ENCODE assay signal across 9 mouse cellular contexts in genomic region chr6:86684655-86685011, GRCm38 (mm10). TPM values are rescaled to one million over a fixed set of nuclear protein-coding genes. Genes with fewer than 3 reads are reported as not detected.
DNase-seq lines count a peak whose midpoint lies in the region; ATAC-seq lines count a peak whose summit lies in the region.
"Had no signal": no experiment of that assay in that cellular context is flagged by ENCODE, and none has a peak within 500 bp of the region (broad histone marks: within the 10 kb centered on the region; RNA-seq: fewer than 3 reads in every experiment).

No protein-coding gene starts in this region.

- intact Hi-C loops in left cerebral cortex, postnatal 25 days (cut with DNase I): no loop called here
- intact Hi-C loops in left cerebral cortex, postnatal 36 days (cut with DNase I): no loop called here

- H3K4me3 ChIP-seq in lung, embryonic 15.5 days: peak overlapping the region; percentile 81
- H3K4me3 ChIP-seq in embryonic facial prominence, embryonic 15.5 days (replicated peaks): peak overlapping the region; percentile 82
- peak overlapping the region; percentile 60 for H3K4me3 ChIP-seq in intestine, embryonic 16.5 days (ENCODE audit: low read length)
- H3K4me3 ChIP-seq in neural tube, embryonic 13.5 days: peak overlapping the region; percentile 62

- 32% methylated on average over 12 of the region's 12 CpGs for WGBS in lung, embryonic 15.5 days
- 33% methylated on average over 12 of the region's 12 CpGs for WGBS in embryonic facial prominence, embryonic 15.5 days
- 36% methylated on average over 12 of the region's 12 CpGs for WGBS in intestine, embryonic 16.5 days
- 36% methylated on average over 12 of the region's 12 CpGs for WGBS in neural tube, embryonic 13.5 days

- ATAC-seq in lung, embryonic 15.5 days (ENCODE audit: borderline replicate concordance, extremely low read depth, low FRiP score, low TSS enrichment): peak; percentile 15; the same call in 1 of the 2 replicates
- ATAC-seq in embryonic facial prominence, embryonic 15.5 days (ENCODE audit: insufficient number of reproducible peaks, low FRiP score, low TSS enrichment, low read depth): 0 out of 2 replicates have a peak, but pooled peaks have one; percentile 29
- ATAC-seq in intestine, embryonic 16.5 days: peak; percentile 47
- ATAC-seq in neural tube, embryonic 13.5 days (ENCODE audit: low read depth): 0 out of 2 replicates have a peak, but pooled peaks have one; percentile 21

- no peaks in the 10 kb centered on the region for H3K9me3 ChIP-seq in lung, embryonic 15.5 days
- no peaks in the 10 kb centered on the region for H3K9me3 ChIP-seq in embryonic facial prominence, embryonic 15.5 days (replicated peaks)
- no peaks in the 10 kb centered on the region for H3K9me3 ChIP-seq in intestine, embryonic 16.5 days (ENCODE audit: control insufficient read depth, low read length)
- H3K9me3 ChIP-seq in neural tube, embryonic 13.5 days: no peaks in the 10 kb centered on the region

- H3K36me3 ChIP-seq in lung, embryonic 15.5 days: peaks cover 30% of the 10 kb centered on the region
- peaks cover 28% of the 10 kb centered on the region for H3K36me3 ChIP-seq in embryonic facial prominence, embryonic 15.5 days
- peaks cover 13% of the 10 kb centered on the region; the same call in 1 of the 2 replicates for H3K36me3 ChIP-seq in intestine, embryonic 16.5 days (ENCODE audit: control insufficient read depth, insufficient read depth, low read length)
- peaks cover 50% of the 10 kb centered on the region for H3K36me3 ChIP-seq in neural tube, embryonic 13.5 days

- peak overlapping the region; percentile 80 for H3K9ac ChIP-seq in lung, embryonic 15.5 days
- H3K9ac ChIP-seq in embryonic facial prominence, embryonic 15.5 days: peak overlapping the region; percentile 13; the same call in 1 of the 2 replicates
- H3K9ac ChIP-seq in intestine, embryonic 16.5 days (ENCODE audit: low read depth, low read length): peak overlapping the region; percentile 75
- peak overlapping the region; percentile 79 for H3K9ac ChIP-seq in neural tube, embryonic 13.5 days

- no peaks in the 10 kb centered on the region for H3K27me3 ChIP-seq in lung, embryonic 15.5 days
- H3K27me3 ChIP-seq in embryonic facial prominence, embryonic 15.5 days: no peaks in the 10 kb centered on the region
- no peaks in the 10 kb centered on the region for H3K27me3 ChIP-seq in intestine, embryonic 16.5 days (replicated peaks; ENCODE audit: control insufficient read depth, insufficient read depth, low read length)
- H3K27me3 ChIP-seq in neural tube, embryonic 13.5 days: no peaks in the 10 kb centered on the region

- peak overlapping the region; percentile 72 for H3K4me2 ChIP-seq in lung, embryonic 15.5 days
- peak overlapping the region; percentile 73 for H3K4me2 ChIP-seq in embryonic facial prominence, embryonic 15.5 days (replicated peaks)
- peak overlapping the region; percentile 58 for H3K4me2 ChIP-seq in intestine, embryonic 16.5 days (ENCODE audit: low read depth, low read length)
- peak overlapping the region; percentile 83 for H3K4me2 ChIP-seq in neural tube, embryonic 13.5 days

- DNase-seq in lung, postnatal 10 days: no peak
- no peak for DNase-seq in left cerebral cortex, postnatal 25 days (ENCODE audit: low spot score in 2 of 2)
- DNase-seq in left cerebral cortex, postnatal 36 days (ENCODE audit: low spot score in 2 of 2): no peak
- DNase-seq in retina, embryonic 14.5 days (ENCODE audit: low spot score): no peak

- H3K4me1 ChIP-seq in lung, embryonic 15.5 days: peaks cover 13% of the 10 kb centered on the region; the same call in 1 of the 2 replicates
- peaks cover 12% of the 10 kb centered on the region; the same call in 1 of the 2 replicates for H3K4me1 ChIP-seq in embryonic facial prominence, embryonic 15.5 days
- H3K4me1 ChIP-seq in intestine, embryonic 16.5 days (ENCODE audit: control insufficient read depth, insufficient read depth, low read length): 0 out of 2 replicates have a peak, but pooled peaks cover 3% of the 10 kb centered on the region
- H3K4me1 ChIP-seq in neural tube, embryonic 13.5 days (replicated peaks): peaks cover 17% of the 10 kb centered on the region

- H3K27ac ChIP-seq in lung, embryonic 15.5 days: peak overlapping the region; percentile 49; the same call in 1 of the 2 replicates
- H3K27ac ChIP-seq in embryonic facial prominence, embryonic 15.5 days (replicated peaks): 0 out of 2 replicates have a peak overlapping the region, but pooled peaks have one; percentile 14
- peak overlapping the region; percentile 50 for H3K27ac ChIP-seq in intestine, embryonic 16.5 days (ENCODE audit: low read length)
- H3K27ac ChIP-seq in neural tube, embryonic 13.5 days (replicated peaks): no peak overlapping the region

RNA-seq across cellular contexts. Expression of gene Snrnp27, which starts 0.3 kb away (rescaled TPM):
- 103 and 109 TPM in 2 replicates for polyA plus RNA-seq in lung, embryonic 15.5 days (2015; fragmentation: Nextera tagmentation; extraction: Ambion mirVana)
- 103 and 114 TPM in 2 replicates for polyA plus RNA-seq in embryonic facial prominence, embryonic 15.5 days (2015; fragmentation: Nextera tagmentation; extraction: Ambion mirVana)
- polyA plus RNA-seq in intestine, embryonic 16.5 days (2015; fragmentation: Nextera tagmentation; extraction: Ambion mirVana): 85.1 and 85.3 TPM in 2 replicates
- polyA plus RNA-seq in neural tube, embryonic 13.5 days (2015; fragmentation: Nextera tagmentation; extraction: Ambion mirVana): 101 and 112 TPM in 2 replicates
- 10 to 100 TPM; 57.6 to 58.1 TPM for total RNA-seq in left cerebral cortex, postnatal 25 days (2021)
- 10 to 100 TPM; 52.6 to 58.8 TPM for total RNA-seq in left cerebral cortex, postnatal 36 days (2021)

RNA-seq across cellular contexts. Expression of gene Mxd1, which starts 15.7 kb away (rescaled TPM):
- polyA plus RNA-seq in lung, embryonic 15.5 days (2015; fragmentation: Nextera tagmentation; extraction: Ambion mirVana): 12.8 and 13.1 TPM in 2 replicates
- 16.4 TPM in 2 replicates for polyA plus RNA-seq in embryonic facial prominence, embryonic 15.5 days (2015; fragmentation: Nextera tagmentation; extraction: Ambion mirVana)
- 15.0 and 19.7 TPM in 2 replicates for polyA plus RNA-seq in intestine, embryonic 16.5 days (2015; fragmentation: Nextera tagmentation; extraction: Ambion mirVana)
- polyA plus RNA-seq in neural tube, embryonic 13.5 days (2015; fragmentation: Nextera tagmentation; extraction: Ambion mirVana): 23.8 and 27.4 TPM in 2 replicates
- 10 to 100 TPM; 22.2 to 29.9 TPM for total RNA-seq in left cerebral cortex, postnatal 25 days (2021)
- 10 to 100 TPM; 24.5 to 25.9 TPM for total RNA-seq in left cerebral cortex, postnatal 36 days (2021)

RNA-seq across cellular contexts. Expression of gene Gmcl1, which starts 48.5 kb away (rescaled TPM):
- 32.7 and 32.9 TPM in 2 replicates for polyA plus RNA-seq in lung, embryonic 15.5 days (2015; fragmentation: Nextera tagmentation; extraction: Ambion mirVana)
- 33.7 and 40.1 TPM in 2 replicates for polyA plus RNA-seq in embryonic facial prominence, embryonic 15.5 days (2015; fragmentation: Nextera tagmentation; extraction: Ambion mirVana)
- polyA plus RNA-seq in intestine, embryonic 16.5 days (2015; fragmentation: Nextera tagmentation; extraction: Ambion mirVana): 22.1 and 24.3 TPM in 2 replicates
- polyA plus RNA-seq in neural tube, embryonic 13.5 days (2015; fragmentation: Nextera tagmentation; extraction: Ambion mirVana): 48.9 and 50.8 TPM in 2 replicates
- total RNA-seq in left cerebral cortex, postnatal 25 days (2021): 10 to 100 TPM; 30.7 to 33.9 TPM
- total RNA-seq in left cerebral cortex, postnatal 36 days (2021): 10 to 100 TPM; 31.5 to 34.8 TPM

RNA-seq across cellular contexts. Expression of gene Asprv1, which starts 56.7 kb away (rescaled TPM):
- 1.0 TPM in 2 replicates for polyA plus RNA-seq in lung, embryonic 15.5 days (2015; fragmentation: Nextera tagmentation; extraction: Ambion mirVana)
- 318 and 378 TPM in 2 replicates for polyA plus RNA-seq in embryonic facial prominence, embryonic 15.5 days (2015; fragmentation: Nextera tagmentation; extraction: Ambion mirVana)
- 0.73 and 1.1 TPM in 2 replicates for polyA plus RNA-seq in intestine, embryonic 16.5 days (2015; fragmentation: Nextera tagmentation; extraction: Ambion mirVana)
- 0.88 and 1.1 TPM in 2 replicates for polyA plus RNA-seq in neural tube, embryonic 13.5 days (2015; fragmentation: Nextera tagmentation; extraction: Ambion mirVana)
- total RNA-seq in left cerebral cortex, postnatal 25 days (2021): 1 to 10 TPM; 1.1 to 2.3 TPM
- total RNA-seq in left cerebral cortex, postnatal 36 days (2021): 1 to 10 TPM in 1 of 2 experiments, under 1 TPM in 1; 0.86 to 2.4 TPM
- total RNA-seq: adrenal gland, adult 2 months had no signal

Comparison
In these comparisons a context has a peak if more than half of its experiments do, and no peak if none do; other contexts are left out.
1. H3K9ac ChIP-seq: peak in every context shown above with its lines; median percentile 80 in lung, embryonic 15.5 days; 79 in neural tube, embryonic 13.5 days; 75 in intestine, embryonic 16.5 days; 13 in embryonic facial prominence, embryonic 15.5 days.